Mouse (Mus musculus) MEL (cell line): ENCODE measurements around the gene Acad10. TPM values are rescaled to one million over a fixed set of nuclear protein-coding genes. Genes with fewer than 3 reads are reported as not detected.

Source experiments
- DNase-seq: peaks from one replicate; pipeline ENCODE4 v3.0.0; 2011; ENCODE audit warnings: low read depth, low spot score
- H3K27ac ChIP-seq: 2 replicates; pipeline ENCODE4 v1.5.1; 2012; ENCODE audit warnings: low read depth, mild to moderate bottlenecking, control low read depth, low read length, moderate library complexity; ENCODE audit not compliant: control insufficient read depth
- H3K27me3 ChIP-seq, 2 experiments: fragments of 150-350 bp in 1 of 2; sonication (generic) in 1 of 2; 2 replicates each; pipeline ENCODE4 v1.6.1; 2012; ENCODE audit warnings: low read length in 2 of 2, mild to moderate bottlenecking in 2 of 2, improper control_type of control experiment in 1 of 2, moderate library complexity in 1 of 2; ENCODE audit not compliant: insufficient read depth in 2 of 2, control insufficient read depth in 1 of 2
- H3K36me3 ChIP-seq, 2 experiments: 2 replicates each; pipeline ENCODE4 v1.6.1; 2012 to 2014; ENCODE audit warnings: low read length in 2 of 2, improper control_type of control experiment in 1 of 2, inconsistent platforms in 1 of 2, mild to moderate bottlenecking in 1 of 2; ENCODE audit not compliant: insufficient read depth in 2 of 2, control insufficient read depth in 1 of 2
- H3K4me1 ChIP-seq, 2 experiments: fragments of 150-350 bp in 1 of 2; sonication (generic) in 1 of 2; 2 replicates each; pipeline ENCODE4 v1.6.1; 2012; ENCODE audit warnings: low read length in 2 of 2, improper control_type of control experiment in 1 of 2, mild to moderate bottlenecking in 1 of 2; ENCODE audit not compliant: insufficient read depth in 2 of 2, control insufficient read depth in 1 of 2
- H3K4me3 ChIP-seq, 2 experiments: fragments of 150-350 bp in 1 of 2; sonication (generic) in 1 of 2; 2 replicates each; pipeline ENCODE4 v1.5.1; 2012; ENCODE audit warnings: low read depth in 2 of 2, low read length in 2 of 2, mild to moderate bottlenecking in 2 of 2, moderate library complexity in 2 of 2, control low read depth in 1 of 2, improper control_type of control experiment in 1 of 2; ENCODE audit not compliant: control insufficient read depth in 1 of 2, insufficient read depth in 1 of 2
- H3K79me2 ChIP-seq: 2 replicates; pipeline ENCODE4 v1.6.1; 2012; ENCODE audit warnings: mild to moderate bottlenecking, low read length, moderate library complexity; ENCODE audit not compliant: control insufficient read depth, poor library complexity, insufficient read depth
- H3K9ac ChIP-seq: 2 replicates; pipeline ENCODE4 v1.6.1; 2012; ENCODE audit warnings: low read depth, mild to moderate bottlenecking, control low read depth, low read length, moderate library complexity; ENCODE audit not compliant: control insufficient read depth, poor library complexity, severe bottlenecking
- H3K9me3 ChIP-seq: fragments of 150-350 bp; sonication (generic); replicated peaks from 2 replicates; pipeline ENCODE4 v1.6.1; 2012; ENCODE audit warnings: mild to moderate bottlenecking, low read length, improper control_type of control experiment, moderate library complexity; ENCODE audit not compliant: insufficient read depth
- BHLHE40 ChIP-seq: IDR thresholded peaks from 2 replicates; pipeline ENCODE4 v1.6.1; 2012; ENCODE audit warnings: low read depth, mild to moderate bottlenecking, inconsistent platforms, low read length, improper control_type of control experiment, borderline replicate concordance
- CHD2 ChIP-seq: IDR thresholded peaks from 2 replicates; pipeline ENCODE4 v1.6.1; 2011; ENCODE audit warnings: low read length, improper control_type of control experiment
- CTCF ChIP-seq, 3 experiments: IDR thresholded peaks in 2 of 3; conservative IDR thresholded peaks in 1 of 3; 2 replicates each; pipeline ENCODE4 v1.5.1; 2011 to 2012; ENCODE audit warnings: low read length in 3 of 3, low read depth in 2 of 3, mild to moderate bottlenecking in 2 of 3, improper control_type of control experiment in 1 of 3, inconsistent platforms in 1 of 3, mixed read lengths in 1 of 3, moderate library complexity in 1 of 3; ENCODE audit not compliant: control insufficient read depth in 1 of 3, insufficient read depth in 1 of 3, poor library complexity in 1 of 3, severe bottlenecking in 1 of 3
- E2F4 ChIP-seq: IDR thresholded peaks from 2 replicates; pipeline ENCODE4 v1.6.1; 2011; ENCODE audit warnings: low read depth, low read length, improper control_type of control experiment, borderline replicate concordance
- EP300 ChIP-seq, 2 experiments: IDR thresholded peaks; 2 replicates each; pipeline ENCODE4 v1.6.1; 2011; ENCODE audit warnings: improper control_type of control experiment in 2 of 2, low read length in 2 of 2, low read depth in 1 of 2, mild to moderate bottlenecking in 1 of 2
- GABPA ChIP-seq: IDR thresholded peaks from 2 replicates; pipeline ENCODE4 v1.6.1; 2012; ENCODE audit warnings: low read depth, mild to moderate bottlenecking, inconsistent platforms, low read length, improper control_type of control experiment, moderate library complexity
- GATA1 ChIP-seq: IDR thresholded peaks from 2 replicates; pipeline ENCODE4 v1.6.1; 2011; ENCODE audit warnings: low read depth, low read length, improper control_type of control experiment
- JUND ChIP-seq: IDR thresholded peaks from 2 replicates; pipeline ENCODE4 v1.6.1; 2011; ENCODE audit warnings: low read depth, mild to moderate bottlenecking, improper control_type of control experiment, low read length
- MAX ChIP-seq: IDR thresholded peaks from 2 replicates; pipeline ENCODE4 v1.6.1; 2011; ENCODE audit warnings: low read length, improper control_type of control experiment
- MXI1 ChIP-seq: IDR thresholded peaks from 2 replicates; pipeline ENCODE4 v1.6.1; 2011; ENCODE audit warnings: mild to moderate bottlenecking, low read depth, low read length, improper control_type of control experiment
- MYB ChIP-seq: IDR thresholded peaks from 2 replicates; pipeline ENCODE4 v1.6.1; 2011; ENCODE audit warnings: mild to moderate bottlenecking, low read depth, low read length, improper control_type of control experiment
- NELFE ChIP-seq: IDR thresholded peaks from 2 replicates; pipeline ENCODE4 v1.6.1; 2011; ENCODE audit warnings: low read depth, low read length, improper control_type of control experiment
- NRF1 ChIP-seq: IDR thresholded peaks from 2 replicates; pipeline ENCODE4 v1.6.1; 2014; ENCODE audit warnings: low read depth, mild to moderate bottlenecking, inconsistent platforms, low read length, improper control_type of control experiment, moderate library complexity; ENCODE audit not compliant: poor library complexity, insufficient read depth, severe bottlenecking
- POLR2AphosphoS5 ChIP-seq: IDR thresholded peaks from 2 replicates; pipeline ENCODE4 v1.6.1; 2012; ENCODE audit warnings: low read depth, borderline replicate concordance, mild to moderate bottlenecking, inconsistent platforms, low read length, moderate library complexity, mixed read lengths
- RAD21 ChIP-seq: IDR thresholded peaks from 2 replicates; pipeline ENCODE4 v1.6.1; 2011; ENCODE audit warnings: mild to moderate bottlenecking, low read depth, low read length, improper control_type of control experiment
- RCOR1 ChIP-seq: IDR thresholded peaks from 2 replicates; pipeline ENCODE4 v1.6.1; 2012; ENCODE audit warnings: low read depth, mild to moderate bottlenecking, inconsistent platforms, low read length, improper control_type of control experiment
- SIN3A ChIP-seq: IDR thresholded peaks from 2 replicates; pipeline ENCODE4 v1.6.1; 2012; ENCODE audit warnings: low read length, improper control_type of control experiment, inconsistent platforms
- SMC3 ChIP-seq: IDR thresholded peaks from 2 replicates; pipeline ENCODE4 v1.6.1; 2011; ENCODE audit warnings: low read depth, low read length, improper control_type of control experiment
- UBTF ChIP-seq: IDR thresholded peaks from 2 replicates; pipeline ENCODE4 v1.6.1; 2012; ENCODE audit warnings: low read depth, mild to moderate bottlenecking, inconsistent platforms, low read length, improper control_type of control experiment, moderate library complexity, borderline replicate concordance; ENCODE audit not compliant: insufficient read depth
- USF1 ChIP-seq: IDR thresholded peaks from 2 replicates; pipeline ENCODE4 v1.6.1; 2014; ENCODE audit warnings: low read depth, mild to moderate bottlenecking, inconsistent platforms, low read length, improper control_type of control experiment, moderate library complexity
- USF2 ChIP-seq, 2 experiments: IDR thresholded peaks; 2 replicates each; pipeline ENCODE4 v1.6.1; 2011 to 2012; ENCODE audit warnings: improper control_type of control experiment in 2 of 2, low read length in 2 of 2, borderline replicate concordance in 1 of 2, inconsistent platforms in 1 of 2, low read depth in 1 of 2, mild to moderate bottlenecking in 1 of 2; ENCODE audit not compliant: insufficient read depth in 1 of 2
- ZC3H11A ChIP-seq: IDR thresholded peaks from 2 replicates; pipeline ENCODE4 v1.6.1; 2012; ENCODE audit warnings: low read depth, mild to moderate bottlenecking, inconsistent platforms, low read length, improper control_type of control experiment
- polyA plus RNA-seq, 2 experiments: library from polyadenylated mRNA; stranded (reverse) in 1 of 2; unstranded in 1 of 2; fragments of >175 nt in 1 of 2; fragments of >200 nt in 1 of 2; gene quantifications; 2 replicates each; pipeline versions ENCODE4 v1.2.1 to v1.2.4; 2012; ENCODE audit warnings: low replicate concordance in 2 of 2, low read depth in 1 of 2; ENCODE audit not compliant: insufficient read length in 2 of 2, insufficient read depth in 1 of 2, missing spikeins in 1 of 2
- total RNA-seq: library from RNA; depleted of rRNA; stranded (reverse); fragments of 300-350 nt; gene quantifications from 2 replicates; pipeline ENCODE4 v1.2.3, GENCODE M21; 2012; rRNA removed

Gene Acad10
- total and polyA plus RNA-seq, 3 experiments, result 4.4 to 5.9 TPM; not detected in 1

DNA sequence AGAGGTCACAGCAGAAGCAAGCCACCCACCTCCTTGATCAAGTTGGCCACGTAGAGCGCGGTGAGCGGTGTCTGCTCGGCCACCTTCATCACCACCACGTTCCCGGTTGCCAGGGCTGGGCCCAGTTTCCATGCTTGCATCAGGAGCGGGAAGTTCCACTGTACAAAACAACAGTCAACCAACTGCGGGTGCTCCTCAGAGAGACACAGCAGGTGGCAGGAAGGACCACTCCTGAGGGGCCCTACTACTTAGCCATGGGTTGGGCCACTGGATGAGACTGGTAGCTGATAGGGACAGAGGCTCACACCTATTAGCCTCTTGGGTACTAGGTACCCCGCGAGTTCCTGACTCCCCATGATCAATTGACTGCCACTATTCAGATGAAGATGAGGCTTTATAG lies 84.4 kb downstream of the Acad10 start:
- H3K4me1 ChIP-seq, result no peaks in the 10 kb centered on the region

DNA sequence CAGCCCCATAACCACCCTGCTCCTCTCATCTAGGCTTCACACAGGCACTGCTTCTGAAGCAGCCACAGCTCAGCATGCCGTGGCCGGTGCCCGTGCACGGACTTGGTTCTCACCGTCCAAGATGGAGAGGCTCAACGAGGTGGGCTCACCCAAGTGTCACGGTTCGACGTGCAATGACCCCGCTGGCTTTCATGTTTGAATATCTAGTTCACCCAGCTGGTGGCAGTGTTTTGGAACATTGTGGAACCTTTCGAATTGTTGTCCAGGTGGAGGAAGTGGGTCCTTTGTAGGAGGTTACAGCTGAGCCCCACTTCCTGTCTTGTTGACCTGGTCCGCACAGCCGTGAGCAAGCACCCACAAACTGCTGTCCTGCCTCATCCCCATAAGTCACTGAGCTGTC lies 86.2 kb downstream of the Acad10 start:
- no peak for DNase-seq
- H3K4me1 ChIP-seq, result no peaks in the 10 kb centered on the region
- TF ChIP-seq CHD2 (no peak), RCOR1 (no peak), MAX (no peak), CTCF (IDR thresholded peaks at IDR 0.05 in 2 of 3, conservative IDR thresholded peaks at IDR 0.05 in 1 of 3; ENCODE audit: control insufficient read depth in 1 of 3, insufficient read depth in 1 of 3, low read depth in 2 of 3, low read length in 3 of 3, poor library complexity in 1 of 3, severe bottlenecking in 1 of 3) (no peak), USF2 (IDR thresholded peaks at IDR 0.05; ENCODE audit: borderline replicate concordance in 1 of 2, insufficient read depth in 1 of 2, low read depth in 1 of 2, low read length in 2 of 2) (no peak), JUND (no peak), UBTF (no peak), SIN3A (no peak), NELFE (no peak), EP300 (IDR thresholded peaks at IDR 0.05; ENCODE audit: low read depth in 1 of 2, low read length in 2 of 2) (no peak), GATA1 (no peak), SMC3 (no peak), NRF1 (no peak), RAD21 (no peak), E2F4 (no peak), POLR2AphosphoS5 (no peak), MYB (no peak), ZC3H11A (no peak), GABPA (no peak), BHLHE40 (no peak)
- no peaks in the 10 kb centered on the region for H3K9me3 ChIP-seq
- H3K27me3 ChIP-seq, result no peaks in the 10 kb centered on the region
- no peaks in the 10 kb centered on the region for H3K79me2 ChIP-seq
- no peak overlapping the region for H3K9ac ChIP-seq
- H3K36me3 ChIP-seq, result peaks cover 0 to 3% of the 10 kb centered on the region in 2 experiments; a peak in 1 of 4 replicates
- H3K4me3 ChIP-seq, result no peak overlapping the region
- H3K27ac ChIP-seq, result no peak overlapping the region

More for the DNA sequence above, 84.4 kb downstream of the Acad10 start:
- Histone ChIP-seq H3K27ac (no peak overlapping the region), H3K4me3 (no peak overlapping the region), H3K36me3 (peaks cover 0 to 1% of the 10 kb centered on the region in 2 experiments; a peak in 2 of 4 replicates), H3K79me2 (no peaks in the 10 kb centered on the region), H3K27me3 (no peaks in the 10 kb centered on the region), H3K9ac (no peak overlapping the region), H3K9me3 (no peaks in the 10 kb centered on the region)
- no peak for DNase-seq
- TF ChIP-seq MXI1 (no peak), USF1 (no peak), JUND (no peak), RCOR1 (no peak)

Other genes with a start within 250 kb of the Acad10 start
- 1.6 and 1.7 TPM in 2 replicates for gene Tmem116, start 208.6 kb downstream of the Acad10 start, total RNA-seq
- gene Tmem116, start 208.6 kb downstream of the Acad10 start, polyA plus RNA-seq, result 1 to 10 TPM in 1 of 2 experiments, not detected in 1; 2.6 TPM
- 159 and 167 TPM in 2 replicates for gene Erp29, start 208.0 kb downstream of the Acad10 start, total RNA-seq
- gene Erp29, start 208.0 kb downstream of the Acad10 start, polyA plus RNA-seq, result 100 to 1,000 TPM in 1 of 2 experiments, not detected in 1; 244 TPM
- gene Adam1b, start 157.1 kb downstream of the Acad10 start, total RNA-seq, result not detected in 2 replicates
- gene Adam1b, start 157.1 kb downstream of the Acad10 start, polyA plus RNA-seq, result under 1 TPM in 1 of 2 experiments, not detected in 1; 0.06 TPM
- 0.92 and 1.9 TPM in 2 replicates for gene Adam1a, start 115.0 kb downstream of the Acad10 start, total RNA-seq
- 1 to 10 TPM in 1 of 2 experiments, not detected in 1; 1.0 TPM for gene Adam1a, start 115.0 kb downstream of the Acad10 start, polyA plus RNA-seq
- gene Gm42878, start 115.0 kb downstream of the Acad10 start, total RNA-seq, result 0.20 TPM in 1 of 2 replicates, not detected in the other
- gene Gm42878, start 115.0 kb downstream of the Acad10 start, polyA plus RNA-seq, result not detected
- 49.6 and 66.3 TPM in 2 replicates for gene Mapkapk5, start 114.6 kb downstream of the Acad10 start, total RNA-seq
- 10 to 100 TPM in 1 of 2 experiments, not detected in 1; 74.8 TPM for gene Mapkapk5, start 114.6 kb downstream of the Acad10 start, polyA plus RNA-seq
- 116 and 198 TPM in 2 replicates for gene Aldh2, start 66.7 kb downstream of the Acad10 start, total RNA-seq
- 100 to 1,000 TPM; 267 to 471 TPM for gene Aldh2, start 66.7 kb downstream of the Acad10 start, polyA plus RNA-seq
- gene Acad12, start 41.6 kb downstream of the Acad10 start, total RNA-seq, result 2.6 and 2.8 TPM in 2 replicates
- gene Acad12, start 41.6 kb downstream of the Acad10 start, polyA plus RNA-seq, result 1 to 10 TPM in 1 of 2 experiments, not detected in 1; 6.4 TPM
- 37.2 and 42.4 TPM in 2 replicates for gene Brap, start within 50 bp of the Acad10 start, total RNA-seq
- gene Brap, start within 50 bp of the Acad10 start, polyA plus RNA-seq, result 100 to 1,000 TPM in 1 of 2 experiments, 10 to 100 TPM in 1; 40.3 to 176 TPM
- 16.3 and 18.5 TPM in 2 replicates for gene Atxn2, start 50.8 kb upstream of the Acad10 start, total RNA-seq
- gene Atxn2, start 50.8 kb upstream of the Acad10 start, polyA plus RNA-seq, result 100 to 1,000 TPM in 1 of 2 experiments, 10 to 100 TPM in 1; 85.4 to 476 TPM
- 14.0 and 18.1 TPM in 2 replicates for gene Sh2b3, start 177.1 kb upstream of the Acad10 start, total RNA-seq
- gene Sh2b3, start 177.1 kb upstream of the Acad10 start, polyA plus RNA-seq, result 10 to 100 TPM in 1 of 2 experiments, not detected in 1; 43.2 TPM
- gene Pheta1, start 188.5 kb upstream of the Acad10 start, total RNA-seq, result 6.6 and 8.1 TPM in 2 replicates
- 1 to 10 TPM in 1 of 2 experiments, not detected in 1; 8.8 TPM for gene Pheta1, start 188.5 kb upstream of the Acad10 start, polyA plus RNA-seq